Mouse (Mus musculus) hindbrain, embryonic 10.5 days (tissue): ENCODE measurements around the gene Fxyd2. TPM values are rescaled to one million over a fixed set of nuclear protein-coding genes. Genes with fewer than 3 reads are reported as not detected.
A peak's percentile ranks its signal among the peaks of the same experiment; 100 is the strongest.

ENCODE experiments used
- DNase-seq: peaks from one replicate; pipeline ENCODE4 v3.0.0-alpha.2; 2017; ENCODE audit warnings: low spot score
- H3K27ac ChIP-seq: fragments of 300-500 bp; sonication (generic); 2 replicates; pipeline ENCODE4 v1.5.1; 2016; ENCODE audit warnings: mild to moderate bottlenecking, moderate library complexity
- H3K27me3 ChIP-seq: fragments of 300-500 bp; sonication (generic); 2 replicates; pipeline ENCODE4 v1.6.1; 2016; ENCODE audit warnings: mild to moderate bottlenecking; ENCODE audit not compliant: poor library complexity, insufficient read depth, severe bottlenecking
- H3K36me3 ChIP-seq: fragments of 300-500 bp; sonication (generic); 2 replicates; pipeline ENCODE4 v1.6.1; 2016; ENCODE audit warnings: mild to moderate bottlenecking, moderate library complexity
- H3K4me1 ChIP-seq: fragments of 300-500 bp; sonication (generic); replicated peaks from 2 replicates; pipeline ENCODE4 v1.6.1; 2016; ENCODE audit warnings: mild to moderate bottlenecking
- H3K4me3 ChIP-seq: fragments of 300-500 bp; sonication (generic); 2 replicates; pipeline ENCODE4 v1.5.1; 2016; ENCODE audit warnings: mild to moderate bottlenecking, moderate library complexity
- H3K9me3 ChIP-seq: fragments of 300-500 bp; sonication (generic); 2 replicates; pipeline ENCODE4 v1.6.1; 2016; ENCODE audit warnings: mild to moderate bottlenecking, moderate library complexity
- WGBS: fragments of 180-500 bp; shearing (Covaris S2); methylation state at CpG from one replicate; pipeline ENCODE4 v1.1.7; 2016; 5-methylcytosine and 5-hydroxymethylcytosine counted together
- polyA plus RNA-seq: library from polyadenylated mRNA; unstranded; fragments of >200 nt; fragmentation: Nextera tagmentation; extraction: Ambion mirVana; gene quantifications from 2 replicates; pipeline ENCODE4 v1.2.1, GENCODE M21; 2016

Gene Fxyd2
- polyA plus RNA-seq, 1 experiment from 2014 or later, result 1.1 TPM

DNA sequence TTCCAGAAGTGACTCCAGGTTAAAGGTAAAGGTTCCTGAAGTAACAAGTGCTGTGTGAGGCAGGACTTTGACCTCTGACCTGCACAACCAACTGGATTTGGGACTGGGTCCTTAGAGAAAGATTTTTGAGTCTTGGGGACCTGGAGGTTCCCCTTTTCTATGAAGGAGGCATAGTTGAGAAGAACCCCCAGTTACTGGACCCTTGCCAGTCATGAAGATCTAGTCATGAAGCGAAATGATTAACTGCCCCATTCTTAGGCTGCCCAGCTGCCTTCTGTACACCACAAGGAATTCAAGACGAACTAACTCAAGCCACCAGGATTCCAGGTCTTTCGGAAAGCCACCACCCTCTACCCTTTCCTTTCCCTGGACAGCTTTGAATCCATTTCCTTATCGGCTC, 23.0 kb upstream of the Fxyd2 start:
- peaks cover 72% of the 10 kb centered on the region for H3K36me3 ChIP-seq

DNA sequence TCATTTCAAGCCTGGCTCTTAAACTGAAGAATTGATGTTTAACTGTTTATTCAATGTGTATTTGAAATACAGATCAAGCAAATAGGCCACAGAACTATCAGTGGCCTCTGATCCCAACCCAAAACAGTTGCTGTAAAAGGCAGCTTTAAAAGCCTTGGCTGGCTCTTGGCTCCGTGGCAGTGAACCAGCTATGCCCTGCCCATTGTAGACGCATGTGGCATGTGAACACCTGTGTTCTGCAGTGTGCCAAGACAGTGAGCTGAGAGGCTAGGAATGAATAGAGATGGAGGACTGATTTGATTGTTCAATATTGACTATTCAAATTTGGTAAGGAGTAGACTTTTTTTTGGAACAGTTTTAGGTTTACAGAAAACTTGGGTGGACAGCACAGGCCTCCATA, 22.6 kb upstream of the Fxyd2 start:
- WGBS, result 96% methylated on average over 2 of the region's 2 CpGs
- H3K27me3 ChIP-seq, result no peaks in the 10 kb centered on the region
- H3K36me3 ChIP-seq, result peaks cover 76% of the 10 kb centered on the region
- no peak for DNase-seq
- peaks cover 43% of the 10 kb centered on the region for H3K4me1 ChIP-seq
- no peak overlapping the region for H3K27ac ChIP-seq
- no peaks in the 10 kb centered on the region for H3K9me3 ChIP-seq
- H3K4me3 ChIP-seq, result no peak overlapping the region

More for the DNA sequence above, 23.0 kb upstream of the Fxyd2 start:
- Histone ChIP-seq H3K27me3 (no peaks in the 10 kb centered on the region), H3K9me3 (no peaks in the 10 kb centered on the region), H3K4me3 (no peak overlapping the region), H3K27ac (no peak overlapping the region), H3K4me1 (peaks cover 48% of the 10 kb centered on the region)
- 88% methylated on average over 4 of the region's 4 CpGs for WGBS
- no peak for DNase-seq

DNA sequence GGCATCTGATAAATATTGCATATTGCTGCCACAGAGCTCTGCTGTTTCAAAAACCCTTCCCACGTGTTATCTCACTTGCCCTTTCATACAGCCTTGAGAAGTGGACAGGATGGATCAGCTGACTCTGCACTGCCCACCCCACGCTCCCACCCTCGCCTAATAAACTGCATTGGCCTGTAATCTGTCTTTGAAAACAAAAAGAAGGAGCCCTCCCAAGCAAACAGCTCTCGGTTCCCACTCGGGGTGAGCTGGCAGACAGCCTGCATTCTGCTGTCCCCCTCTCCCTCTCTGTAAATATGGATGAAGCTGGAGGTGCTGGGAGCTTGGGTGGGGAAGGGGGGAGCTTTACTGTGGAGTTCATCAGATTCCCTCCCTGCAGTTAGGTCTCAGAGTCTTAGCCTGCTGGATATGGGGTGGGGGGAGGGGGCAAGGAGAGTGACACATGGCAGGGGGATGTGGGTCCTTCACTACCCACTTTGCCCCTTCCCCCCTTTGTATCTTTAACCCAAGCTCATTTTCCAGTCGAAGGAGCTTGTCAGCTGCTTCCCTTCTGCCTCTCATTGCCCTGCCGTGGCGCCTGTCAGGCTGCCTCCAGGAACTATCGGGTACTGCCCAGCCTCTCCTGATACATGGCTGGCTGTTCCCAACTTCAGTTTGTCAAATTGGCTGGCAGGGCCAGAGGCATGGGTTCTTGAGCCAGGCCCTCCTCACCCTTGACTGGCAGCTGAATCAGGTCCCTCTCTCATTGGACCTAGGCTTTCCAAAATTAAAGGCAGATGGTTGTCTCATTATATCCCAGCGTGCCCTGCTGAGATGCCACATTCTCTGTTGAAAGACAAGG, 18.8 kb upstream of the Fxyd2 start:
- Histone ChIP-seq H3K27ac (peak overlapping the region; percentile 50), H3K4me1 (peaks cover 29% of the 10 kb centered on the region), H3K36me3 (peaks cover 64% of the 10 kb centered on the region), H3K4me3 (no peak overlapping the region), H3K9me3 (no peaks in the 10 kb centered on the region), H3K27me3 (no peaks in the 10 kb centered on the region)
- 65% methylated on average over 10 of the region's 10 CpGs for WGBS
- no peak for DNase-seq

- DNase-seq, result no peak
- no peaks in the 10 kb centered on the region for H3K27me3 ChIP-seq
- H3K27ac ChIP-seq, result no peak overlapping the region
- H3K4me3 ChIP-seq, result no peak overlapping the region
- peaks cover 50% of the 10 kb centered on the region for H3K36me3 ChIP-seq
- 87% methylated on average over 5 of the region's 5 CpGs for WGBS
- no peaks in the 10 kb centered on the region for H3K9me3 ChIP-seq
- peaks cover 29% of the 10 kb centered on the region for H3K4me1 ChIP-seq
These were observed 17.1 kb upstream of the Fxyd2 start for GRCm38 (mm10) chr9:45382336-45382735.

GRCm38 (mm10) chr9:45382834-45383233, 16.6 kb upstream of the Fxyd2 start:
- Histone ChIP-seq H3K4me3 (no peak overlapping the region), H3K27me3 (no peaks in the 10 kb centered on the region), H3K4me1 (peaks cover 29% of the 10 kb centered on the region), H3K27ac (no peak overlapping the region), H3K9me3 (no peaks in the 10 kb centered on the region), H3K36me3 (peaks cover 45% of the 10 kb centered on the region)
- WGBS, result 82% methylated on average over 5 of the region's 5 CpGs
- DNase-seq, result no peak

GRCm38 (mm10) chr9:45383883-45384282, 15.6 kb upstream of the Fxyd2 start:
- no peak for DNase-seq
- H3K36me3 ChIP-seq, result peaks cover 40% of the 10 kb centered on the region
- 94% methylated on average over 6 of the region's 6 CpGs for WGBS
- no peak overlapping the region for H3K27ac ChIP-seq
- no peak overlapping the region for H3K4me3 ChIP-seq
- no peaks in the 10 kb centered on the region for H3K9me3 ChIP-seq
- peaks cover 22% of the 10 kb centered on the region for H3K4me1 ChIP-seq
- H3K27me3 ChIP-seq, result no peaks in the 10 kb centered on the region

DNA sequence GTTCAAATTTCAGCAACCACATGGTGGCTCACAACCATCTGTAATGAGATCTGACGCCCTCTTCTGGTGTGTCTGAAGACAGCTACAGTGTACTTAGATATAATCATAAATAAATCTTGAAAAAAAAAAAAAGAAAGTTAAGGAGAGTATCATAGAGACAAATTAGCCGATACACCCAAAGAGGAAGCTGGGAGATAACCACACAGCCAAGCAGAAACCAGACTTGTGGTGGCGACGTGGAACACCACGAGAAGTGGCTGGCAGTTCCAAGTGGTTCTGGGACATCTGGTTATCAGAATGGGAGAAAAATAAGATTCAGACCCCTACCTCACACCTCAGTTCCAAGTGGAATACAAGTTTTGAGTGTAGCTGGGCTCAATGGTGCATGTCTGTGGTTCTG, 12.8 kb upstream of the Fxyd2 start:
- Histone ChIP-seq H3K27me3 (no peaks in the 10 kb centered on the region), H3K4me3 (no peak overlapping the region), H3K9me3 (no peaks in the 10 kb centered on the region), H3K4me1 (peaks cover 5% of the 10 kb centered on the region; the same call in 1 of the 2 replicates), H3K27ac (no peak overlapping the region), H3K36me3 (peaks cover 25% of the 10 kb centered on the region)
- DNase-seq, result no peak
- WGBS, result 93% methylated on average over 5 of the region's 5 CpGs

DNA sequence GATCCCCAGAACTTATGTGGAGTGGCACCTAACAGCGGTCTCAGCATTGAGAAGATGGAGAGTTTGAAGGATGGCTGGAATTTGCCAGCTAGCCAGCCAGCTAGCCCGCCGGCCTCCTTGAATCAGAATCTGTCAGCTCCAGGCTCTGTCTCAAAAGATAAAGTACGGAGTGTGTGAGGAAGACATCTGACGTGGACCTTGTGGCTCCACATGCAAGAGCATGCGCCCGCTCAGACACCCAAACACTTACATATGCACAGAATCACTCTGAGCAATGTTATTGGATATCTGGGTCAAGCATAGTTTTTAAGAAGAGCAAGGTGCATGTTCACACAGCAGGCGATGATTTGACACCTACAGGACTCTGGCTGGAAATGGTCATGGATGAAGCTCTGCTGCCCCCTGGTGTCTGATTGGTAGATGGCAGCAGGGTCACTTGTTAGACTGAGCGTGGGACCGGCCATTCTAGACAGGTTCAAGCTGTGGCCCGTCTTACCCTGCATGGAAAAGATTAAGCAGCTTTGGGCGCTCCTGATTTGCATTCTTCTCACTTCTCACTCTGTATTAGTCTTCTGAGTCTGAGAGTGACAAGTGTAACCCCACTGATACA, 11.0 kb upstream of the Fxyd2 start:
- WGBS, result 47% methylated on average over 12 of the region's 12 CpGs
- Histone ChIP-seq H3K27me3 (no peaks in the 10 kb centered on the region), H3K4me3 (no peak overlapping the region), H3K27ac (no peak overlapping the region), H3K4me1 (no peaks in the 10 kb centered on the region), H3K36me3 (peaks cover 31% of the 10 kb centered on the region), H3K9me3 (no peaks in the 10 kb centered on the region)
- DNase-seq, result peak; percentile 84

GRCm38 (mm10) chr9:45389596-45389995, 9.9 kb upstream of the Fxyd2 start:
- no peak overlapping the region for H3K4me3 ChIP-seq
- no peaks in the 10 kb centered on the region for H3K27me3 ChIP-seq
- no peaks in the 10 kb centered on the region for H3K9me3 ChIP-seq
- H3K36me3 ChIP-seq, result peaks cover 33% of the 10 kb centered on the region
- H3K27ac ChIP-seq, result no peak overlapping the region
- no peak for DNase-seq
- no peaks in the 10 kb centered on the region for H3K4me1 ChIP-seq
- WGBS, result 90% methylated on average over 8 of the region's 8 CpGs

GRCm38 (mm10) chr9:45391299-45391698, 8.2 kb upstream of the Fxyd2 start:
- 79% methylated on average over 7 of the region's 7 CpGs for WGBS
- H3K27ac ChIP-seq, result no peak overlapping the region
- H3K36me3 ChIP-seq, result peaks cover 50% of the 10 kb centered on the region
- H3K4me1 ChIP-seq, result no peaks in the 10 kb centered on the region
- no peaks in the 10 kb centered on the region for H3K27me3 ChIP-seq
- no peaks in the 10 kb centered on the region for H3K9me3 ChIP-seq
- H3K4me3 ChIP-seq, result no peak overlapping the region
- DNase-seq, result no peak

DNA sequence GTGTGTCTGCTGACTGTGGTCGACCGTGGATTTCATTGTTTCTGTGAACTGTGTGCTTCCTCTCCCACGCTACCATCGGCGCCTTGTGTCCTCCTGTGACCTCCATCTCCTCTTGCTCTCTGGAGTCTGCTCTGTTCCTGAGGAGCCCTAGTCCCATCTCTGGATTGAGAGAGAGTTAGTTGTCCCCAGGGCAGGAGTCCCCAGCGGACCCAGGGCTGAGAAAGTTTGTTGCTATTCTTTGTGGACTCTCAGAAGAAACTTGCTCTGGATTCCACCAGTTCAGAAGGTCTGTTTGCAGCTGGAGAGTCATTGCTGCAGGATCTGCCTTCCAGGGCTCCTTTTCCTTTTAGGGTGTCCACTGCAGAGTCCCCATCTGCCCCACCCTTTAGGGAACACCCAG, 4.3 kb upstream of the Fxyd2 start:
- Histone ChIP-seq H3K27me3 (no peaks in the 10 kb centered on the region), H3K4me1 (no peaks in the 10 kb centered on the region), H3K4me3 (no peak overlapping the region), H3K36me3 (peaks cover 53% of the 10 kb centered on the region), H3K27ac (no peak overlapping the region), H3K9me3 (no peaks in the 10 kb centered on the region)
- no peak for DNase-seq
- WGBS, result 96% methylated on average over 6 of the region's 6 CpGs

- Histone ChIP-seq H3K27ac (no peak overlapping the region), H3K36me3 (peaks cover 53% of the 10 kb centered on the region), H3K27me3 (no peaks in the 10 kb centered on the region), H3K4me1 (no peaks in the 10 kb centered on the region), H3K9me3 (no peaks in the 10 kb centered on the region), H3K4me3 (no peak overlapping the region)
- 53% methylated on average over 3 of the region's 3 CpGs for WGBS
- no peak for DNase-seq
These were observed 3.7 kb upstream of the Fxyd2 start for GRCm38 (mm10) chr9:45395796-45396195.

- no peak for DNase-seq
- Histone ChIP-seq H3K36me3 (peaks cover 32% of the 10 kb centered on the region), H3K4me1 (peaks cover 8% of the 10 kb centered on the region; the same call in 1 of the 2 replicates), H3K27ac (no peak overlapping the region), H3K9me3 (no peaks in the 10 kb centered on the region), H3K4me3 (no peak overlapping the region), H3K27me3 (peaks cover 8% of the 10 kb centered on the region)
- WGBS, result 70% methylated on average over 1 of the region's 1 CpGs
These were observed 1.1 kb upstream of the Fxyd2 start for GRCm38 (mm10) chr9:45398336-45398735.
